Mouse (Mus musculus) neural tube, embryonic 15.5 days (tissue): ENCODE measurements around the gene Galnt5. TPM values are rescaled to one million over a fixed set of nuclear protein-coding genes. Genes with fewer than 3 reads are reported as not detected.

ENCODE experiments used
- ATAC-seq: fragments of 200-750 bp; cut with Nextera tagmentation; 2 replicates; pipeline ENCODE4 v1.8.0; 2017; ENCODE audit warnings: mild to moderate bottlenecking, moderate TSS enrichment, moderate library complexity; ENCODE audit not compliant: low FRiP score
- H3K27ac ChIP-seq: fragments of 300-500 bp; sonication (generic); replicated peaks from 2 replicates; pipeline ENCODE4 v1.5.1; 2015; ENCODE audit warnings: mild to moderate bottlenecking, inconsistent platforms
- H3K27me3 ChIP-seq: fragments of 300-500 bp; sonication (generic); replicated peaks from 2 replicates; pipeline ENCODE4 v1.6.1; 2015; ENCODE audit warnings: inconsistent platforms
- H3K36me3 ChIP-seq: fragments of 300-500 bp; sonication (generic); 2 replicates; pipeline ENCODE4 v1.6.1; 2015; ENCODE audit warnings: inconsistent platforms
- H3K4me1 ChIP-seq: fragments of 300-500 bp; sonication (generic); 2 replicates; pipeline ENCODE4 v1.6.1; 2015; ENCODE audit warnings: inconsistent platforms
- H3K4me2 ChIP-seq: fragments of 300-500 bp; sonication (generic); 2 replicates; pipeline ENCODE4 v1.6.1; 2015; ENCODE audit warnings: inconsistent platforms, mild to moderate bottlenecking, moderate library complexity
- H3K4me3 ChIP-seq: fragments of 300-500 bp; sonication (generic); replicated peaks from 2 replicates; pipeline ENCODE4 v1.5.1; 2015; ENCODE audit warnings: mild to moderate bottlenecking, inconsistent platforms
- H3K9ac ChIP-seq: fragments of 300-500 bp; sonication (generic); replicated peaks from 2 replicates; pipeline ENCODE4 v1.6.1; 2015; ENCODE audit warnings: mild to moderate bottlenecking, inconsistent platforms
- H3K9me3 ChIP-seq: fragments of 300-500 bp; sonication (generic); replicated peaks from 2 replicates; pipeline ENCODE4 v1.6.1; 2016; ENCODE audit warnings: inconsistent platforms
- WGBS: fragments of 180-500 bp; shearing (Covaris S2); methylation state at CpG from one replicate; pipeline ENCODE4 v1.1.7; 2015; ENCODE audit warnings: mixed read lengths; 5-methylcytosine and 5-hydroxymethylcytosine counted together
- polyA plus RNA-seq: library from polyadenylated mRNA; unstranded; fragments of >200 nt; fragmentation: Nextera tagmentation; extraction: Ambion mirVana; gene quantifications from 2 replicates; pipeline ENCODE4 v1.2.1, GENCODE M21; 2015

Gene Galnt5
- 0.24 and 0.63 TPM in 2 replicates for polyA plus RNA-seq

DNA sequence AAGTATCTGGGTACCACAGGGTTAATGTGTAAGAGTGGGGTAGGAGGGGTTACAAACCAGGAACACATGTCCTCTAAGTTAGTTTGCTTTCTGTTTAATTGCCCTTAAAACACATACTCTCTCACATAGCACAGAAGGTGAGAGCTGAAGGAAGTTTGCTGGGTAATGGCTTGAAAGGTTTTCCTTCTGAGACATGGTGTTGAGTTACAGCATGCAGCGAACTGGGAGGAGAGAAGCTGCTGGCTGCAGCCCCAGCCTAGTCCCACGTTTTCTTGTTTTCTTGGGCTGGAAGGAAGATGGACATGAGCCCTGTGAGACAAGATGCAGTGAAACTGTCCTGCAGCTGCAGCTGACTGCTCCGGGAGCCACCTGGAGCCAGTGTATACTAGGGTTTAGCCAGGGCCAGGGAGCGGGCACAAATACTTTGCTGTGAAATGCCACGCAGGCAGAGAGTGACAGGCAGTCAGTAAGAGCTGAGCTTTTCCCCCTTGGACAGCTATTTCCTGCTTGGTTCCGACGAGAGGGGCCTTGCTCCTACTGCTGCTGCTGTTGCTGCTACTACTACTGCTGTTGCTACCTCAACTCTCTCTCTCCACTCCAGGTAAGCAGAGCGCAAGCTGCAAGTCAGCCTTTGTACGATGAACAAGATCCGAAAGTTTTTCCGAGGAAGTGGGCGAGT lies at the start of gene Galnt5:
Gene Galnt5, plus strand, starts transcription at position 133 of the 679 bp plus-strand sequence.
- no peak within 1 kb of the TSS for H3K27ac ChIP-seq
- H3K4me2 ChIP-seq: peak within 1 kb of the TSS; percentile 34
- 70% methylated on average over 12 of the region's 12 CpGs for WGBS
- no peaks in the 10 kb centered on the region for H3K36me3 ChIP-seq
- H3K27me3 ChIP-seq: no peaks in the 10 kb centered on the region
- no peaks in the 10 kb centered on the region for H3K9me3 ChIP-seq
- no peak for ATAC-seq
- no peaks in the 10 kb centered on the region for H3K4me1 ChIP-seq
- H3K9ac ChIP-seq: no peak within 1 kb of the TSS
- H3K4me3 ChIP-seq: no peak within 1 kb of the TSS; the same call in 1 of the 2 replicates

GRCm38 (mm10) chr2:57951620-57952019 lies 46.1 kb upstream of the Galnt5 start:
- no peaks in the 10 kb centered on the region for H3K9me3 ChIP-seq
- 78% methylated on average over 2 of the region's 2 CpGs for WGBS
- no peak for ATAC-seq
- no peak overlapping the region for H3K9ac ChIP-seq
- no peak overlapping the region for H3K4me2 ChIP-seq
- H3K27me3 ChIP-seq: no peaks in the 10 kb centered on the region
- H3K4me3 ChIP-seq: no peak overlapping the region
- no peaks in the 10 kb centered on the region for H3K4me1 ChIP-seq
- H3K27ac ChIP-seq: no peak overlapping the region
- H3K36me3 ChIP-seq: no peaks in the 10 kb centered on the region

GRCm38 (mm10) chr2:57960786-57961185 lies 36.9 kb upstream of the Galnt5 start:
- ATAC-seq: no peak
- WGBS: 84% methylated on average over 5 of the region's 5 CpGs

GRCm38 (mm10) chr2:57982248-57982647 lies 15.4 kb upstream of the Galnt5 start:
- Histone ChIP-seq H3K27me3 (no peaks in the 10 kb centered on the region), H3K4me3 (no peak overlapping the region), H3K4me2 (no peak overlapping the region), H3K27ac (no peak overlapping the region), H3K9ac (no peak overlapping the region), H3K4me1 (no peaks in the 10 kb centered on the region), H3K36me3 (no peaks in the 10 kb centered on the region), H3K9me3 (no peaks in the 10 kb centered on the region)
- no peak for ATAC-seq

More at GRCm38 (mm10) chr2:57960786-57961185, 36.9 kb upstream of the Galnt5 start:
- H3K9ac ChIP-seq: no peak overlapping the region
- no peaks in the 10 kb centered on the region for H3K9me3 ChIP-seq
- no peaks in the 10 kb centered on the region for H3K27me3 ChIP-seq
- no peaks in the 10 kb centered on the region for H3K4me1 ChIP-seq
- H3K27ac ChIP-seq: no peak overlapping the region
- no peaks in the 10 kb centered on the region for H3K36me3 ChIP-seq
- no peak overlapping the region for H3K4me3 ChIP-seq
- no peak overlapping the region for H3K4me2 ChIP-seq

DNA sequence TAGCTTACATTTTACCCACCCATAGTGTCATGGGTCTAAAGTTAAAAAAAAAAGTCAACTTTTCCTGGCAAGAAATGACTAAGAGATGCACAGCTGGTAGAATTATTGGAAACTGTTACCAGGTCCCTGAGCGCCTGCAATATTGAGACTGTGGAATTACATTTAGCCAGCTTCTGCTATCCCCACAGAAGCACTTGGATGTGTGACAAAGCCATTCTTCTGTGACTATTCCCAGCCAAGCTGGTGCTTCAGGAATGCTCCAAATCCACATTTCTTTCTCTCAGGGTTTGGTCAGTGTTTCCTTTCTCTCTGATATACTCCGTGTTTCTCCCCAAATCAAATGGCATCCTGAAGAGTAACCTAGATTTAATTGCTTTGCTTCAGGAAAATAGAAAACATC lies 6.6 kb upstream of the Galnt5 start:
- H3K27me3 ChIP-seq: no peaks in the 10 kb centered on the region
- H3K27ac ChIP-seq: peak overlapping the region; percentile 15; the same call in 1 of the 2 replicates
- WGBS: 78% methylated on average over 2 of the region's 2 CpGs
- H3K4me1 ChIP-seq: no peaks in the 10 kb centered on the region
- no peaks in the 10 kb centered on the region for H3K36me3 ChIP-seq
- no peak for ATAC-seq
- no peak overlapping the region for H3K4me2 ChIP-seq
- H3K9ac ChIP-seq: no peak overlapping the region
- H3K9me3 ChIP-seq: no peaks in the 10 kb centered on the region
- no peak overlapping the region for H3K4me3 ChIP-seq

DNA sequence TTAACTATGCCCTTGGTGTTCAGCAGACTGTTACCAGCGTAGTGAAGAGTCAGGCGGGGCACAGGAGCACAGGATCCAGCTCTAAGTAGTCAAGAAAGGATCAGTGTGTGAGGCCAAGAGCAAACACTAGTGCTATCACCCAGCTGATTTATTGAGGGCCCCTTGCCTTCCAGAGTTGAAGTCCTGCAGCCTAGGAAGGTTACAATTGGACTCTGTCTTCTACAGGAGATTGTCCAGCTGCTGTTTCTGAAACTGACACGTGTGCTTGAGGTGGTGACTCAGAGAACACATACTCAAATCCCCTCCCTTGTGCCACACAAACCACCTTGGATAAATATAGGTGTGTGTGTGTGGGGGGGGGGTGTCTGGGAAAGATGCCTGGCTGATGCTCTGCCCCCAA lies 3.8 kb downstream of the Galnt5 start:
- Histone ChIP-seq H3K4me2 (no peak overlapping the region), H3K4me1 (no peaks in the 10 kb centered on the region), H3K9ac (no peak overlapping the region), H3K27ac (no peak overlapping the region), H3K27me3 (no peaks in the 10 kb centered on the region), H3K4me3 (no peak overlapping the region), H3K9me3 (no peaks in the 10 kb centered on the region), H3K36me3 (no peaks in the 10 kb centered on the region)
- no peak for ATAC-seq
- WGBS: 82% methylated on average over 3 of the region's 3 CpGs

DNA sequence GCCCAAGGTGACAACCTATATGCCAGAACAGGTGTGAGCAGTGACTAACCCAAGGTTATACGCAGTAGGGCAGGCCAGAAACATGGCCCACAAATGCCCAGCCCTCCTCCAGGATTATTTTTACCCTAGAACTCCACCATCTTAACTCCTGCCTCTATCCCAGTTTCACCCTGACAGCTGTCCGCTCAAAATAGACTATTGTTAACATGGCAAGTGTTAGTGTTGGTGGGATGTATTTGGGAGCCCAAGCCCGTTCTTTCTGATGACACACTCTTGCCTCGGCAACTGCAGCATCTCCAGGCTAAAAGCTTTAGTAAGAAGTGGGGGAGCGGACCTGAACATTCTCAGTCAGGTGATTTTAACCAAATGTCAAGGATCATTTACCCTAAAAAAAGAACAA lies 9.4 kb downstream of the Galnt5 start:
- Histone ChIP-seq H3K36me3 (no peaks in the 10 kb centered on the region), H3K9me3 (no peaks in the 10 kb centered on the region), H3K4me2 (no peak overlapping the region), H3K27me3 (no peaks in the 10 kb centered on the region), H3K9ac (no peak overlapping the region), H3K4me3 (no peak overlapping the region), H3K27ac (no peak overlapping the region), H3K4me1 (no peaks in the 10 kb centered on the region)
- 92% methylated on average over 5 of the region's 5 CpGs for WGBS
- no peak for ATAC-seq

GRCm38 (mm10) chr2:58023556-58023955 lies 25.9 kb downstream of the Galnt5 start:
- WGBS: 89% methylated on average over 6 of the region's 6 CpGs
- Histone ChIP-seq H3K27ac (no peak overlapping the region), H3K4me2 (no peak overlapping the region), H3K36me3 (no peaks in the 10 kb centered on the region), H3K4me3 (no peak overlapping the region), H3K27me3 (no peaks in the 10 kb centered on the region), H3K4me1 (no peaks in the 10 kb centered on the region), H3K9ac (no peak overlapping the region), H3K9me3 (no peaks in the 10 kb centered on the region)
- ATAC-seq: no peak

GRCm38 (mm10) chr2:58026740-58027139 lies 29.1 kb downstream of the Galnt5 start:
- no peak overlapping the region for H3K27ac ChIP-seq
- no peak overlapping the region for H3K4me2 ChIP-seq
- 86% methylated on average over 5 of the region's 5 CpGs for WGBS
- H3K9me3 ChIP-seq: no peaks in the 10 kb centered on the region
- no peak overlapping the region for H3K9ac ChIP-seq
- ATAC-seq: no peak
- H3K4me3 ChIP-seq: no peak overlapping the region
- H3K36me3 ChIP-seq: no peaks in the 10 kb centered on the region
- H3K27me3 ChIP-seq: no peaks in the 10 kb centered on the region
- H3K4me1 ChIP-seq: no peaks in the 10 kb centered on the region

- H3K36me3 ChIP-seq: no peaks in the 10 kb centered on the region
- no peak overlapping the region for H3K4me3 ChIP-seq
- H3K27ac ChIP-seq: no peak overlapping the region
- H3K4me2 ChIP-seq: no peak overlapping the region
- no peak overlapping the region for H3K9ac ChIP-seq
- WGBS: 25% methylated on average over 7 of the region's 7 CpGs
- H3K27me3 ChIP-seq: no peaks in the 10 kb centered on the region
- no peaks in the 10 kb centered on the region for H3K4me1 ChIP-seq
- H3K9me3 ChIP-seq: no peaks in the 10 kb centered on the region
- peak; percentile 69; the same call in 1 of the 2 replicates for ATAC-seq
These were observed 31.7 kb downstream of the Galnt5 start for GRCm38 (mm10) chr2:58029404-58029803.

DNA sequence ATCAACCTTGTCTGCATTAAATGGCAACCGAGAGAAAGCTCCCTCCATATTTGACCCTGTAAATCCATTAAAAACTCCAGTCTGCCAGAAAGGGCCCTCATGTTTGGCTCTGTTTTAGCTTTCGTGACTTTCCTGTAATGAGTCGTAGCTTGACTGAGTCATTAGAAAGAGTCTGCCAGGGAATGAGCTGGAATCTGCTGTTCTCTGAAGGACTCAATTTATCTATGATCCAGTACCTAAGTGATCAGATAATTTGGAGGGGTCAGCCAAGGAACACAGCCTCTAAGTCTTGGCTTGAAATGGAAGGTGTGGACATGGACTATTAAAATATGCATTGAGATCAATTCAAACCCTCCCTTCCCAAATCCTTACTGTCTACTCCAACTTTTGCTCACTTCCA lies 33.7 kb downstream of the Galnt5 start:
- no peak for ATAC-seq
- no peaks in the 10 kb centered on the region for H3K9me3 ChIP-seq
- no peak overlapping the region for H3K9ac ChIP-seq
- H3K36me3 ChIP-seq: no peaks in the 10 kb centered on the region
- no peak overlapping the region for H3K27ac ChIP-seq
- H3K27me3 ChIP-seq: no peaks in the 10 kb centered on the region
- WGBS: 88% methylated on average over 3 of the region's 3 CpGs
- H3K4me1 ChIP-seq: no peaks in the 10 kb centered on the region
- H3K4me3 ChIP-seq: no peak overlapping the region
- no peak overlapping the region for H3K4me2 ChIP-seq

DNA sequence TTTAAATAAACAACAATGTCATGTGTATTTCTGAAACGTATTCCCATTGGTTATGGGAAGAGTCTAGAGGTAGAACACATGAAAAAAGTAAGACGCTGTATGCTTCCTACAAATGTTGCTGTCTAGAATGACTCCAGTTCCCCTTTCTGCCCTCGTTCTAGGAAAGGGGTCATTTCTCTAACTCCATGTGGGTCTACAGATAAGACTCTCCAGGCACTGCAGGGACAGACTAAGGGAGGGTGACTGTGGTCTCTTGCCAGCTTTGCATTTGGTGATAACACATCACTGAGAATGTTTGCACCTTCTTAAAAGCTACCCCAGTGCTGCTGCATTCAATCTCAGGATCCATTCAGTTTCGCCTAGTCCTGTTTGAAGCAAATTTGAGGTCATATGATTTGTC lies 38.0 kb downstream of the Galnt5 start:
- Histone ChIP-seq H3K9ac (no peak overlapping the region), H3K27ac (no peak overlapping the region), H3K4me2 (no peak overlapping the region), H3K27me3 (no peaks in the 10 kb centered on the region), H3K9me3 (no peaks in the 10 kb centered on the region), H3K36me3 (no peaks in the 10 kb centered on the region), H3K4me3 (no peak overlapping the region), H3K4me1 (no peaks in the 10 kb centered on the region)
- WGBS: 90% methylated on average over 4 of the region's 4 CpGs
- ATAC-seq: no peak
